Mouse (Mus musculus): ENCODE results near the gene Tbc1d1. TPM values are rescaled to one million over a fixed set of nuclear protein-coding genes. Genes with fewer than 3 reads are reported as not detected.

The Tbc1d1 gene
- polyA plus RNA-seq (2015; fragmentation: Nextera tagmentation; extraction: Ambion mirVana): 8.6 and 11.3 TPM in 2 replicates

GRCm38 (mm10) chr5:64155861-64156550 is at the start of gene Tbc1d1:
TSS of gene Tbc1d1 (plus strand) at chr5:64156305.

Small RNAs within 50 kb of the gene (microRNA-seq; reads per million reads assigned to microRNA genes)
- gene Gm22395: not detected

Other genes starting within 250 kb of the Tbc1d1 start
- gene Rell1, start 187.4 kb upstream of the Tbc1d1 start, polyA plus RNA-seq (2015; fragmentation: Nextera tagmentation; extraction: Ambion mirVana): 7.4 and 8.5 TPM in 2 replicates
- 14.4 and 15.7 TPM in 2 replicates for gene Pgm2, start 63.4 kb upstream of the Tbc1d1 start, polyA plus RNA-seq (2015; fragmentation: Nextera tagmentation; extraction: Ambion mirVana)

All from neural tube, postnatal 0 days (tissue).